Mouse (Mus musculus) neural tube, embryonic 12.5 days (tissue): ENCODE results near the gene Itgb3. TPM values are rescaled to one million over a fixed set of nuclear protein-coding genes. Genes with fewer than 3 reads are reported as not detected.

Experiments
- ATAC-seq: fragments of 200-750 bp; cut with Nextera tagmentation; 2 replicates; pipeline ENCODE4 v1.8.0; 2017; ENCODE audit warnings: low read depth, mild to moderate bottlenecking, moderate TSS enrichment, moderate library complexity; ENCODE audit not compliant: low FRiP score
- H3K27ac ChIP-seq: fragments of 300-500 bp; sonication (generic); 2 replicates; pipeline ENCODE4 v1.5.1; 2016
- H3K27me3 ChIP-seq: fragments of 300-500 bp; sonication (generic); replicated peaks from 2 replicates; pipeline ENCODE4 v1.6.1; 2016; ENCODE audit warnings: mild to moderate bottlenecking
- H3K36me3 ChIP-seq: fragments of 300-500 bp; sonication (generic); 2 replicates; pipeline ENCODE4 v1.6.1; 2016; ENCODE audit warnings: mild to moderate bottlenecking
- H3K4me1 ChIP-seq: fragments of 300-500 bp; sonication (generic); 2 replicates; pipeline ENCODE4 v1.6.1; 2016
- H3K4me2 ChIP-seq: fragments of 300-500 bp; sonication (generic); replicated peaks from 2 replicates; pipeline ENCODE4 v1.6.1; 2016; ENCODE audit warnings: mild to moderate bottlenecking
- H3K4me3 ChIP-seq: fragments of 300-500 bp; sonication (generic); 2 replicates; pipeline ENCODE4 v1.5.1; 2016
- H3K9ac ChIP-seq: fragments of 300-500 bp; sonication (generic); 2 replicates; pipeline ENCODE4 v1.6.1; 2016; ENCODE audit warnings: mild to moderate bottlenecking
- H3K9me3 ChIP-seq: fragments of 300-500 bp; sonication (generic); 2 replicates; pipeline ENCODE4 v1.6.1; 2016; ENCODE audit warnings: mild to moderate bottlenecking
- WGBS: fragments of 180-500 bp; shearing (Covaris S2); methylation state at CpG from one replicate; pipeline ENCODE4 v1.1.7; 2016; 5-methylcytosine and 5-hydroxymethylcytosine counted together
- polyA plus RNA-seq: library from polyadenylated mRNA; unstranded; fragments of >200 nt; fragmentation: Nextera tagmentation; extraction: Ambion mirVana; gene quantifications from 2 replicates; pipeline ENCODE4 v1.2.1, GENCODE M21; 2016

Itgb3 gene
- polyA plus RNA-seq, 1 experiment from 2014 or later, result 3.7 TPM

DNA sequence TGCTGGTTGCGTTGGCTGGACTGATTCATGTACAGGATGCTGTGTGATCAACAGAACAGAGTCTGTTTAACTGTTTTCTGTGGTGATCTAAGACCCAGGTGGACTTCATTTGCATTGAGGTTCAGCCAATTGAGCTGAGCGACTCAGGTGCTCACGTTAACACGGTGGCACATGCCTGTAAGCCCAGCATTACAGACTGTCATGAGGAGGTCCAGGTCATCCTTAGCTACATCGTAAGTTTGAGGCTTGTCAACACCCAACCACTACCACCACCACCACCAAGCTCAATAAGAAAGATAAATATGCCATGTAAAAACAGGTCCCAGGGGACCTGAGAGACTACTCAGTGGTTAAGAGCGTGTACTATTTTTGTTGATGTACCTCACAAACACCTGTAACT is 37.6 kb downstream of the Itgb3 start:
- 93% methylated on average over 6 of the region's 6 CpGs for WGBS
- ATAC-seq, result no peak
- Histone ChIP-seq H3K9ac (no peak overlapping the region), H3K27me3 (no peaks in the 10 kb centered on the region), H3K27ac (no peak overlapping the region), H3K4me3 (no peak overlapping the region), H3K4me1 (no peaks in the 10 kb centered on the region), H3K36me3 (no peaks in the 10 kb centered on the region), H3K9me3 (no peaks in the 10 kb centered on the region), H3K4me2 (no peak overlapping the region)

DNA sequence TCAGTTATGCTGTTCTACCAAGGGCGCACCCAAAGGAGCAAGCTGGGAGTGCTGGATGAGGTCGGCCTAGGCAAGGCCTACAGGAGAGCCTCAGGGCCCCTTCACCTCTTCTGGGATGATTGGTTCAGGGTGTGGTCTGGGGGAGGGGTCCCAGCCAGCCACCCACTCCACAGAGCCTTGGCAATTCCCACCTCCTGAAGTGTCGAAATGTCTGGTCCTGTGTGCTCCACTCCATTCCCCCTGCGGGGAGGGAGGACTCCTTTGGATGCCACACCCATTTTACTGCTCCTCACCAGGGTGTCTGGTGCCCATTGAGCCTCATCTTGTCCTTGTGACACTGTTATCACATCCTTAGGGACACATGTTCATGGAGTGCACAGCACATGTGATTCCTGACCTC is 38.4 kb downstream of the Itgb3 start:
- Histone ChIP-seq H3K9me3 (no peaks in the 10 kb centered on the region), H3K36me3 (no peaks in the 10 kb centered on the region), H3K4me2 (no peak overlapping the region), H3K27me3 (no peaks in the 10 kb centered on the region), H3K4me3 (no peak overlapping the region), H3K4me1 (no peaks in the 10 kb centered on the region), H3K27ac (no peak overlapping the region), H3K9ac (no peak overlapping the region)
- no peak for ATAC-seq
- WGBS, result 81% methylated on average over 4 of the region's 4 CpGs

DNA sequence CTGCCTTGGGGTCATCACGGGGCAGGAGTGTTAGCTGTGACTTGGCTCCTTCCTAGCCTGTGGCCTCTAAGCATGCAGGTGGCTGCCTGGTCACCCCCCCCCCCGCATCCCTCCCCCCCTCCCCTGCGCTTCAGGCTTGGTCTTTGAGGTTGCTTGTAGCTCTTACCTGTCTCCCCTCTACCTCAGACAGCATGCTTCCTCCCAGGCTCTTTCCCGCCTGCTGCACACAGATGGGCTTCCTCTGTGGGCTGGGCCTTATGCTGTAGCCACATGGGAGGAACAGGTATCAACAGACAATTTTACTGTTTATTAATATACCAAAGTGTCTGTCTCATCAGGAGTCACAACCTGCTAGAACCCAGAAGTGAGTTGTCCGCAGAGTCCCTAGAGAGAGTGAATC is 38.8 kb downstream of the Itgb3 start:
- no peak for ATAC-seq

DNA sequence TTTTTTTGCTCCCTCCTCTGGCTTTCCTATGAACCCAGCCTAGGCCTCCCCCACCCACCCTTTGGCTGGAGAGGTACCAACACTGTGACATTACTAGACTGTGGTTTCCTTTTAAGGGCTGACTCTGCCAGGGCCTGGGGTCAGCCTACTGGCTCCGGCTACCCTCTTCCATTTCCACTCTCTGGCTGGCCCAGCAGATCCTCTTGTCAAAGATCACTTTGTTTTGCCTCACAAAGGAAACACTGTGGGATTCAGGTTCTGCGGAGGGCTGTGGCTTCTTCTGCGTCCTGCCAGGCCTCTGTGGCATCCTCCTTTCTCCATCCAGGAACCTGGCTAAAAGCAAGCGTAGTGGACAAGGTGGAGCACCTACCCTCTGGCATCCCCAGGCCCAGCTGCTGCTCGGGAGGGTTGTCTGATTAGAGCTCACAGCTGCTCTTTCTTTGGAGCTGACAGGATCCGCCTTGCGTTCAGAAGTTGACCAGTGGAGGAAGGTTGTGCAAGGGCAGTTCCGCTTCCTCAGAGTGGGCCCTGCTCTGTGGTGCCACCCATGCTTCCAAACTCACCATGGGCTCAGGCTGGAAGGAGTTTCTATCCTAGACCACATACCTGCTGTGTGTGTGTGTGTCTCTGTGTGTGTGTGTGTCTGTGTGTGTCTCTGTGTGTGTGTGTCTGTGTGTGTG is 39.5 kb downstream of the Itgb3 start:
- ATAC-seq, result no peak
- WGBS, result 73% methylated on average over 8 of the region's 8 CpGs
- H3K9ac ChIP-seq, result no peak overlapping the region
- no peak overlapping the region for H3K27ac ChIP-seq
- H3K4me2 ChIP-seq, result no peak overlapping the region
- H3K36me3 ChIP-seq, result no peaks in the 10 kb centered on the region
- no peak overlapping the region for H3K4me3 ChIP-seq
- H3K4me1 ChIP-seq, result no peaks in the 10 kb centered on the region
- H3K27me3 ChIP-seq, result no peaks in the 10 kb centered on the region
- no peaks in the 10 kb centered on the region for H3K9me3 ChIP-seq

More for the DNA sequence above, 38.8 kb downstream of the Itgb3 start:
- WGBS, result 85% methylated on average over 5 of the region's 5 CpGs
- Histone ChIP-seq H3K36me3 (no peaks in the 10 kb centered on the region), H3K9me3 (no peaks in the 10 kb centered on the region), H3K27ac (no peak overlapping the region), H3K4me3 (no peak overlapping the region), H3K4me2 (no peak overlapping the region), H3K27me3 (no peaks in the 10 kb centered on the region), H3K9ac (no peak overlapping the region), H3K4me1 (no peaks in the 10 kb centered on the region)

DNA sequence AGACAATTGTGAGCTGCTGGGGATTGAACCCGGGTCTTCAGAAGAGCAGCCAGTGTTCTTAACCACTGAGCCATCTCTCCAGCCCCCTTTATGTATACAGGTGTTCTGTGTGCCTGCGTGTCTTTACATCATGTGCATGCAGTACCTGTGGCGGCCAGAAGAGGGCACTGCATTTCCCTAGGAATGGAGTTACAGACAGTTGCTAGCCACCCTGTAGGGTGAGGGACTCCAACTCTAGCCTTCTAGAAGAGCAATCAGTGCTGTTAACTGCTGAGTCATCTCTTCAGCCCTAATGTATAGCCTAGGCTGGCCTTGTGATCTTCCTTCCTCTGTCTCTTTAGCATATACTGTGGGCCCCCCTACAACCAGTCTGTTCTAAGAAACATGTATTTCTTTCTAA is 40.8 kb downstream of the Itgb3 start:
- Histone ChIP-seq H3K36me3 (no peaks in the 10 kb centered on the region), H3K4me1 (no peaks in the 10 kb centered on the region), H3K9ac (no peak overlapping the region), H3K4me2 (no peak overlapping the region), H3K9me3 (no peaks in the 10 kb centered on the region), H3K4me3 (no peak overlapping the region), H3K27me3 (no peaks in the 10 kb centered on the region), H3K27ac (no peak overlapping the region)
- ATAC-seq, result no peak
- WGBS, result 54% methylated on average over 3 of the region's 3 CpGs

DNA sequence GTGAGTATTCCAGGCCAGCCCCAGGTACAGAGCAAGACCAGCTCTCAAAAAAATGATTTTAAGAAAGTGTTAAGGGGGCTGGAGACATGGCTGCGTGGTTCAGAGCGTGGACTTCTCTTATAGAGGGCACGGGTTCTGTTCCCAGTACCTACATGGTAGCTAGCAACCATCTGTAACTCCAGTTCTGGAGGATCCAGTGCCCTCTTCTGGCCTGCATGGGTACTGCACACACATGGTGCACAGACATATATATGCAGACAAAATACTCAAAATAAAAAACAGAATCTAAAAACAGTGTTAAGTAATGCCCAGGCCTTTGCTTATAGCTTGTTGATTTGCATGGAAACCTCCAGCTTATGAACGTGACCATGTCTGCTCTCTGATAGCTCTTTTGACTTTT is 52.8 kb downstream of the Itgb3 start:
- WGBS, result 95% methylated on average over 4 of the region's 4 CpGs

DNA sequence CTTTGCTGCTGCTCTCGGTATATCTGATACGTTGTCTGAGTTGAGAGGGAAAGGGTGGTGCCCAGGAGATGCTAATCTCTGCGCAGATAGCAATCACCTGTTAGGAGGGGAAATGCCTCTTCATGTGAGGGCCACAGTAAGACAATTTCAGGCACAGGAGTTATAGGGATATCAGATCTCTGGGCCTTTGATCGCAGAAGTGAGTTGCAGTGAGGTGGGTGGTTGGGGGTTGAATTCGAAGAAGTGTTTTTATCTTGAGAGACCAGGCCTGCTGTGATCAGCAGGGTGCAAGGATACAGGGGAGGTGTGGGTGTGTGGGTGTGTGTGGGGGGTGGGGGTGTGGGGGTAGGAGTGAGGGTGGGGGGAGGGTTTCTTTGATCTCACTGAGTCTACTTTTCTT is 53.3 kb downstream of the Itgb3 start:
- Histone ChIP-seq H3K4me1 (no peaks in the 10 kb centered on the region), H3K4me2 (no peak overlapping the region), H3K9ac (no peak overlapping the region), H3K4me3 (no peak overlapping the region), H3K27me3 (no peaks in the 10 kb centered on the region), H3K36me3 (no peaks in the 10 kb centered on the region), H3K9me3 (no peaks in the 10 kb centered on the region), H3K27ac (no peak overlapping the region)
- 92% methylated on average over 5 of the region's 5 CpGs for WGBS
- no peak for ATAC-seq

More for the DNA sequence above, 52.8 kb downstream of the Itgb3 start:
- Histone ChIP-seq H3K9ac (no peak overlapping the region), H3K9me3 (no peaks in the 10 kb centered on the region), H3K4me3 (no peak overlapping the region), H3K4me2 (no peak overlapping the region), H3K27ac (no peak overlapping the region), H3K27me3 (no peaks in the 10 kb centered on the region), H3K36me3 (no peaks in the 10 kb centered on the region), H3K4me1 (no peaks in the 10 kb centered on the region)
- no peak for ATAC-seq

DNA sequence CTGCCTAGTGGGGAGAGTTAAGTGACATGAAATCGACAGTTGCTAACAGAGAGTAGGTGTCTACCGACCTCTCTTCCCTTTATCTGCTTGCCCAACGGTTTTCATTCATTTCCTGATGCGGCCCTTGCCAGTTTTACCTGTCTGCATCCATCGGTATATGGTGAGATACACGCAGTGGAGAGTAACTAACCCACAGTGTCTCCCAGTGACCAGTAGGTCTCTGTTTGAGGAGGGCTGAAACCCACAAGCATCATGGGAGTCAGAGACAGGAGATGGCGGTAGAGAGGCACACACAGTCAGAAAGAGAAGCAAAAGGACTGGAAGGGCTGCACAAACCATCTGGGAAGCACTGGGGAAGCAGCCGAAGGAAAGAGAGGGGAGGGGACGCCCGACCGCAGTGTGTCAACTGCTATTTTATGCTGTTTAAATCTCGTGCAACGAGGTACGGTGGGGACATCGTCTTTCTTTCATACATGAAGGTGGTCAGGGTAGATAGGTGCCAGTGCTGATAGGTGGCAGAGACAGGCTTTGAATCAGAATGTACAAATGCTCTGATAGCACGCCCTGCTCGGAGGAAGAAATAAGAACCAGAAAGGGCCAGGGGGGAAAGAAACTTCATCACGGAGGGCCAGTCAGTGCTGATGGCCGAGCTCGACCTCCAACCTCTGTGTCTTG is 53.9 kb downstream of the Itgb3 start:
- Histone ChIP-seq H3K4me3 (no peak overlapping the region), H3K9me3 (no peaks in the 10 kb centered on the region), H3K27ac (no peak overlapping the region), H3K4me2 (no peak overlapping the region), H3K36me3 (no peaks in the 10 kb centered on the region), H3K9ac (no peak overlapping the region), H3K4me1 (no peaks in the 10 kb centered on the region), H3K27me3 (no peaks in the 10 kb centered on the region)
- ATAC-seq, result no peak
- WGBS, result 83% methylated on average over 20 of the region's 20 CpGs

DNA sequence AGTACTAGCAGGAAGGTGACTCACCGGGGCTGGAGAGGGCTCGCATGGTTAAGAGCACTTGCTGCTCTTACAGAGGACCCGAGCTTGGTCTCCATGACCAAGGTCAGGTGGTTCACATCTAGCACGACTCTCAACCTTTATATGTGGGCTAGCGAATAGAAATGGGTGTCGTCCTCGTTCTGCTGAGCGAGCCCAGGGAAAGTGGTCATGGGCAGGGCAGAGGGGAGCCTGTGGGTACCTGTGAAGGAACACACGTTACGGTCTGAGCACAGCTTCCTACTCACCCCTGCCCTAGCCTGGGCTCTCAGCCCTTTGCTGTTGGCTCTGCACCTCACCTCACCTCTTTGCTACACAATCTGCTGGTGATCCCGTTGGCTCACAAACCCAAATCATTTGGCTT is 54.8 kb downstream of the Itgb3 start:
- H3K4me2 ChIP-seq, result no peak overlapping the region
- no peak for ATAC-seq
- H3K27ac ChIP-seq, result no peak overlapping the region
- H3K36me3 ChIP-seq, result no peaks in the 10 kb centered on the region
- H3K9me3 ChIP-seq, result no peaks in the 10 kb centered on the region
- no peaks in the 10 kb centered on the region for H3K27me3 ChIP-seq
- 93% methylated on average over 11 of the region's 11 CpGs for WGBS
- H3K9ac ChIP-seq, result no peak overlapping the region
- no peak overlapping the region for H3K4me3 ChIP-seq
- H3K4me1 ChIP-seq, result no peaks in the 10 kb centered on the region

DNA sequence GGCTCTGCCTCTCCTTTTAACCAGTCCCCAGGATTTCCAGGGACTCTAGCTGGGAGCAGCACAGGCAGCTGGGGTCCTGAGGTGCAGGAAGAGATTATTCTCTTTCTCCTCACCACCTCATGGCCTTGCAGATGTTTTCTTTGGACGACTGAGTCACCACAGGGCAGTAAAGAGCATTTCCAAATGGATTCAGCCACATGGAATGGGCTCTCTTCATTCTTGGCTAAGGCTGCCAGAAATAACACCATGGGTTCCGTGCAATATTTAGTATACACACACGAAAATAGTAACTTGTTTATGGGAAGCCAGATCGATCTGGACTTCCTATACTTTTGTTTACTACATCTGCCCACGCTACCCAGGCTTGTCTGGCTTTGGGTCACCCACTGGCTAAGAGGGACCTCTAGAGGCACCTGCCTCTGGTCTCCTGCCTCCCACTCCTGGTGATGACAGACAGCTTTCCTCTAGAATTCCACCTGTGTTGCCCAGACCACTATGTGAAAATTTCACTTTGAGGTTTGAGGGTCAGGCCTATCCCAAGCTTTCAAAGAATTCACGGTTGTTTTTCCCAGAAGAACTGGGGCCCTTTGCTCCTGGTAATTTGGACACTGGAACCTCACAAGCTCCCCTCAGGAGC is 55.6 kb downstream of the Itgb3 start:
- no peaks in the 10 kb centered on the region for H3K9me3 ChIP-seq
- H3K36me3 ChIP-seq, result no peaks in the 10 kb centered on the region
- H3K27me3 ChIP-seq, result no peaks in the 10 kb centered on the region
- H3K4me2 ChIP-seq, result no peak overlapping the region
- no peak overlapping the region for H3K4me3 ChIP-seq
- no peak for ATAC-seq
- no peak overlapping the region for H3K9ac ChIP-seq
- 77% methylated on average over 6 of the region's 6 CpGs for WGBS
- no peaks in the 10 kb centered on the region for H3K4me1 ChIP-seq
- no peak overlapping the region for H3K27ac ChIP-seq

DNA sequence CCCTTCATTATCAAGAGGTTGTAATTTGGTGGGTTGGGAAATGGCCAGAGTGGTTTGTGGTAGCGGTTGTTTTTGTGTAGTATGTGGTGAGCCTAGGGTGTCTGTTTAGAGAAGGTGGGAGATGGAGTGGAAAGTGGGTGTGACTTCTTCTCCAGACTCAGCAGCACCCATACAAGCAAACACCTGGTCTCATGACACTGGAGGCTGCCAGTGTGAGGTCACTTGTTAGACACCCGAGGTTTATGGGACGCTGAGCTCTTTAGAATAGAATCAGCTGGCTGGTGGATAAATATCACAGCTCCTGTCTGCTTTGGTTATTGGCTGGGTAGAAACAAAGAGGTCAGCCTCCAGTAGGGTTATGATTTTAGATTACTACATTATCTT is 56.1 kb downstream of the Itgb3 start:
- 79% methylated on average over 3 of the region's 3 CpGs for WGBS
- Histone ChIP-seq H3K27ac (no peak overlapping the region), H3K9me3 (no peaks in the 10 kb centered on the region), H3K9ac (no peak overlapping the region), H3K4me1 (no peaks in the 10 kb centered on the region), H3K4me2 (no peak overlapping the region), H3K4me3 (no peak overlapping the region), H3K27me3 (no peaks in the 10 kb centered on the region), H3K36me3 (no peaks in the 10 kb centered on the region)
- ATAC-seq, result no peak

DNA sequence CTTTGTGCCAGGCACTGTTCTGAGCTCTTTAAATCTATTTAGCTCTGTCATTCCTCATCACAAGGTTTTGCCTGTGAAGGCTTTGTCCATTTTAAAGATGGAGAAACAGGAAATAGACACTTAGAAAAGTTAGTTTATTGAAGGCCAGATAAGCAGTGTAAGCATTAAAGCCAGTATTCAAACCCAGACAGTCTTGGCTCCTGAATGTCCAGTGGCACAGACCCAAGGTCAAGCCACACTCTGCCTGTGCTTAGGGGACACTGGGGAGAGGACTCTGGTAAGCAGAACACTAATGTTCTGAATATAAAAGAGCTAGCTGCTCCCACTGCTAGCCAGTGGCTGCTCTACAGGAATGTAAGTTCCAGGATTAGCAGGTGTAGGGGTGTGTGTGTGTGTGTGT is 56.6 kb downstream of the Itgb3 start:
- no peaks in the 10 kb centered on the region for H3K36me3 ChIP-seq
- no peak overlapping the region for H3K4me2 ChIP-seq
- no peaks in the 10 kb centered on the region for H3K27me3 ChIP-seq
- no peak overlapping the region for H3K27ac ChIP-seq
- no peak overlapping the region for H3K4me3 ChIP-seq
- no peaks in the 10 kb centered on the region for H3K9me3 ChIP-seq
- H3K4me1 ChIP-seq, result no peaks in the 10 kb centered on the region
- H3K9ac ChIP-seq, result no peak overlapping the region
- ATAC-seq, result no peak

DNA sequence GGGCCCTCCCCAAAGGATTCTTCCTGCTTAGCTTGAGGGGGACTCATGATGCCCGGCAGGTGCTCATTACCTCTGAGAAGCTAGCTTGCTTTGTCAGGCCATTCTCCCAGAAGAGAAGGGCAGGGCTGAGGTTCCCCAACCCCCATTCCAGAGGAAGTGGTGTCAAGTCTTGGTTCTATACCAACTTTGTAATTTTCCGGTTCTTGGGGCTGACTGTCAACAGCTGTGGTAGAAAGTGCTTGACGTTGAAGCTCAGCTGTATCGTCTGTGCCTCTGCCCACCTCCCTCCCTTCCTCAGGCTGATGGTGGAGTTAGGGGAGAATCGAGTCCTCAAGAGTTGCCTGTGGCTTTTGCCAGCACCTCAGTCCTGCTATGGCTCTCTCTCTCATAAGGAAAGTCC is 59.6 kb downstream of the Itgb3 start:
- no peak overlapping the region for H3K9ac ChIP-seq
- H3K9me3 ChIP-seq, result no peaks in the 10 kb centered on the region
- no peak overlapping the region for H3K27ac ChIP-seq
- H3K4me2 ChIP-seq, result no peak overlapping the region
- H3K4me1 ChIP-seq, result no peaks in the 10 kb centered on the region
- no peak overlapping the region for H3K4me3 ChIP-seq
- 79% methylated on average over 5 of the region's 5 CpGs for WGBS
- ATAC-seq, result no peak
- no peaks in the 10 kb centered on the region for H3K36me3 ChIP-seq
- H3K27me3 ChIP-seq, result no peaks in the 10 kb centered on the region
